19 mouse cellular contexts compared by ENCODE assay signal in the genomic region with DNA sequence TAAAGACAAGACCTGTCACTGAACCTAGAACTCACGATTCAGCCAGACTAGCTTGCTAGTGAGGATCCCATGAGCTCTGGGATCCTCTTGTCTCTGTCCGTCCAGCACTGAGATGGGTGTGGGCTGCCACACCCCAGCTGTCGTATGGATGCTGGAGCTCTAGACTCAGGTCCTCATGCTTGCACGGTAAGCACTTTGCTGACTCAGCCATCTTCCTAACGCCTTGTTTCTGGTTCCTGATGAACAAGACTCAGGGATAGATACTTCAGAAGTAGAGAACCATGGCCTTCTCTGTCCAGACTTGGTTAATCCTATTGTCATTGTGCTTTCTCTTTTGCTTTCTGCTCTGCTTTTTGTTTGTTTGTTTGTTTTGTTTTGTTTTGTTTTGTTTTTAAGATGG. TPM values are rescaled to one million over a fixed set of nuclear protein-coding genes. Genes with fewer than 3 reads are reported as not detected.
"Had no signal": no experiment of that assay in that cellular context is flagged by ENCODE, and none has a peak within 500 bp of the region (broad histone marks: within the 10 kb centered on the region; RNA-seq: fewer than 3 reads in every experiment).

No protein-coding gene starts in this region.

- H3K9me3 ChIP-seq: lung, embryonic 15.5 days; megakaryocyte, embryonic 14.5 days; midbrain, embryonic 13.5 days; midbrain, embryonic 15.5 days; neural tube, embryonic 12.5 days had no signal

- H3K4me2 ChIP-seq: lung, embryonic 15.5 days; midbrain, embryonic 11.5 days; midbrain, embryonic 13.5 days; midbrain, embryonic 15.5 days; neural tube, embryonic 12.5 days had no signal

- H3K4me3 ChIP-seq: lung, embryonic 15.5 days; megakaryocyte, embryonic 14.5 days; midbrain, embryonic 13.5 days; midbrain, embryonic 15.5 days; neural tube, embryonic 12.5 days had no signal

- H3K27me3 ChIP-seq: lung, embryonic 15.5 days; midbrain, embryonic 13.5 days; midbrain, embryonic 15.5 days; neural tube, embryonic 12.5 days had no signal

- ATAC-seq: liver, postnatal 0 days; lung, postnatal 0 days; midbrain, embryonic 13.5 days; midbrain, embryonic 15.5 days had no signal

- H3K27ac ChIP-seq: lung, embryonic 15.5 days; macrophage; midbrain, embryonic 13.5 days; midbrain, embryonic 15.5 days; neural tube, embryonic 12.5 days had no signal

- H3K4me1 ChIP-seq: lung, embryonic 15.5 days; midbrain, embryonic 13.5 days; midbrain, embryonic 15.5 days; neural tube, embryonic 12.5 days had no signal

- H3K9ac ChIP-seq: liver, postnatal 0 days; lung, embryonic 15.5 days; midbrain, embryonic 13.5 days; midbrain, embryonic 15.5 days; neural tube, embryonic 12.5 days had no signal

- DNase-seq: liver, postnatal 0 days; lung, postnatal 14 days; right cerebral cortex, postnatal 25 days; right cerebral cortex, postnatal 4 days; thymus, adult 18-20 months had no signal

- H3K36me3 ChIP-seq: lung, embryonic 15.5 days; midbrain, embryonic 13.5 days; midbrain, embryonic 15.5 days; neural tube, embryonic 12.5 days had no signal

RNA-seq across cellular contexts. Expression of a gene that starts 29.2 kb away (rescaled TPM):
- total RNA-seq: megakaryocyte progenitor cell, adult 5-6 weeks; monocyte, adult 5-6 weeks; neutrophil, adult 5-6 weeks had no signal
- polyA plus RNA-seq: lung, adult 2 months; lung, embryonic 15.5 days; small intestine, adult 2 months; stomach, embryonic 14.5 days had no signal
